18 mouse cellular contexts compared by ENCODE assay signal in genomic region chr16:57552709-57553108, GRCm38 (mm10). TPM values are rescaled to one million over a fixed set of nuclear protein-coding genes. Genes with fewer than 3 reads are reported as not detected.
DNase-seq lines count a peak whose midpoint lies in the region; ATAC-seq and TF ChIP-seq lines count a peak whose summit lies in the region.
"Had no signal": no experiment of that assay in that cellular context is flagged by ENCODE, and none has a peak within 500 bp of the region (broad histone marks: within the 10 kb centered on the region; RNA-seq: fewer than 3 reads in every experiment).

No protein-coding gene starts in this region.

- H3K9ac ChIP-seq in heart, embryonic 16.5 days (ENCODE audit: low read length) = no peak overlapping the region
- no peak overlapping the region for H3K9ac ChIP-seq in limb, embryonic 14.5 days (ENCODE audit: low read depth, low read length, severe bottlenecking)
- H3K9ac ChIP-seq in stomach, postnatal 0 days (ENCODE audit: low read length) = no peak overlapping the region
- H3K9ac ChIP-seq in midbrain, embryonic 14.5 days (replicated peaks; ENCODE audit: low read length) = no peak overlapping the region
- H3K9ac ChIP-seq: embryonic facial prominence, embryonic 13.5 days; liver, embryonic 12.5 days; midbrain, embryonic 15.5 days had no signal

- H3K36me3 ChIP-seq in heart, embryonic 16.5 days (ENCODE audit: control insufficient read depth, insufficient read depth) = peaks cover 4% of the 10 kb centered on the region; the same call in 1 of the 2 replicates
- H3K36me3 ChIP-seq in limb, embryonic 14.5 days (ENCODE audit: control insufficient read depth, insufficient read depth, low read length) = peaks cover 8% of the 10 kb centered on the region; the same call in 1 of the 2 replicates
- no peaks in the 10 kb centered on the region for H3K36me3 ChIP-seq in stomach, postnatal 0 days (ENCODE audit: control insufficient read depth, insufficient read depth, low read length)
- H3K36me3 ChIP-seq in midbrain, embryonic 14.5 days (ENCODE audit: control insufficient read depth, insufficient read depth, low read length) = no peaks in the 10 kb centered on the region
- H3K36me3 ChIP-seq: embryonic facial prominence, embryonic 13.5 days; forebrain, embryonic 10.5 days; liver, embryonic 12.5 days; midbrain, embryonic 15.5 days had no signal

- H3K27ac ChIP-seq in heart, embryonic 16.5 days (ENCODE audit: low read length) = no peak overlapping the region
- no peak overlapping the region for H3K27ac ChIP-seq in limb, embryonic 14.5 days (replicated peaks; ENCODE audit: low read depth, low read length)
- H3K27ac ChIP-seq in stomach, postnatal 0 days (replicated peaks) = no peak overlapping the region
- H3K27ac ChIP-seq in midbrain, embryonic 14.5 days (replicated peaks; ENCODE audit: low read depth, low read length) = no peak overlapping the region
- H3K27ac ChIP-seq: embryonic facial prominence, embryonic 13.5 days; forebrain, embryonic 10.5 days; liver, embryonic 12.5 days; macrophage; midbrain, embryonic 15.5 days had no signal

- peaks cover 26% of the 10 kb centered on the region for H3K4me1 ChIP-seq in heart, embryonic 16.5 days (ENCODE audit: control insufficient read depth, insufficient read depth, low read length)
- peaks cover 25% of the 10 kb centered on the region for H3K4me1 ChIP-seq in limb, embryonic 14.5 days (ENCODE audit: control insufficient read depth, insufficient read depth, low read length)
- H3K4me1 ChIP-seq in stomach, postnatal 0 days (replicated peaks; ENCODE audit: control insufficient read depth, insufficient read depth) = peaks cover 5% of the 10 kb centered on the region
- H3K4me1 ChIP-seq in midbrain, embryonic 14.5 days (ENCODE audit: control insufficient read depth, insufficient read depth, low read length) = 0 out of 2 replicates have a peak, but pooled peaks cover 2% of the 10 kb centered on the region

- H3K4me2 ChIP-seq in heart, embryonic 16.5 days (ENCODE audit: low read depth, low read length) = peak overlapping the region; percentile 62
- H3K4me2 ChIP-seq in limb, embryonic 14.5 days (replicated peaks; ENCODE audit: low read depth, low read length, severe bottlenecking) = 0 out of 2 replicates have a peak overlapping the region, but pooled peaks have one; percentile 20
- peak overlapping the region; percentile 52 for H3K4me2 ChIP-seq in stomach, postnatal 0 days (replicated peaks; ENCODE audit: low read depth)
- H3K4me2 ChIP-seq in midbrain, embryonic 14.5 days (ENCODE audit: low read length) = no peak overlapping the region
- H3K4me2 ChIP-seq: liver, embryonic 12.5 days; midbrain, embryonic 15.5 days had no signal

- no peak for TF ChIP-seq CTCF in stomach, postnatal 0 days (IDR thresholded peaks at IDR 0.05; ENCODE audit: low read depth)

- no peaks in the 10 kb centered on the region for H3K27me3 ChIP-seq in heart, embryonic 16.5 days (ENCODE audit: control insufficient read depth, insufficient read depth, low read length)
- no peaks in the 10 kb centered on the region for H3K27me3 ChIP-seq in limb, embryonic 14.5 days (ENCODE audit: control insufficient read depth, insufficient read depth, low read length)
- H3K27me3 ChIP-seq in stomach, postnatal 0 days (ENCODE audit: control insufficient read depth, insufficient read depth, low read length) = no peaks in the 10 kb centered on the region
- 0 out of 2 replicates have a peak, but pooled peaks cover 10% of the 10 kb centered on the region for H3K27me3 ChIP-seq in midbrain, embryonic 14.5 days (ENCODE audit: control insufficient read depth, insufficient read depth, low read length)
- H3K27me3 ChIP-seq: embryonic facial prominence, embryonic 13.5 days had no signal

- no peaks in the 10 kb centered on the region for H3K9me3 ChIP-seq in heart, embryonic 16.5 days (replicated peaks; ENCODE audit: control insufficient read depth, low read length)
- no peaks in the 10 kb centered on the region for H3K9me3 ChIP-seq in limb, embryonic 14.5 days (ENCODE audit: control insufficient read depth, low read length)
- no peaks in the 10 kb centered on the region for H3K9me3 ChIP-seq in stomach, postnatal 0 days (ENCODE audit: control insufficient read depth, low read length)
- no peaks in the 10 kb centered on the region for H3K9me3 ChIP-seq in midbrain, embryonic 14.5 days (ENCODE audit: control insufficient read depth, low read length)
- H3K9me3 ChIP-seq: embryonic facial prominence, embryonic 13.5 days; forebrain, embryonic 10.5 days; liver, embryonic 12.5 days; midbrain, embryonic 15.5 days had no signal

- no peak for TF ChIP-seq POLR2A in limb, embryonic 14.5 days (IDR thresholded peaks at IDR 0.05; ENCODE audit: borderline replicate concordance, extremely low read depth, insufficient read depth, insufficient read length)

- no peak for ATAC-seq in heart, embryonic 16.5 days (replicated peaks; ENCODE audit: extremely low read depth, insufficient read depth, low FRiP score)
- ATAC-seq in limb, embryonic 14.5 days (ENCODE audit: low FRiP score, low read depth) = no peak
- ATAC-seq in stomach, postnatal 0 days (ENCODE audit: low FRiP score, low TSS enrichment) = no peak
- no peak for ATAC-seq in midbrain, embryonic 14.5 days (ENCODE audit: low FRiP score, low TSS enrichment)
- ATAC-seq: CD4-positive, CD25-positive, alpha-beta regulatory T cell, adult 4 months; liver, embryonic 12.5 days; midbrain, embryonic 15.5 days had no signal

- H3K4me3 ChIP-seq in heart, embryonic 16.5 days (ENCODE audit: low read length) = no peak overlapping the region
- no peak overlapping the region for H3K4me3 ChIP-seq in limb, embryonic 14.5 days (replicated peaks; ENCODE audit: low read length)
- peak overlapping the region; percentile 27; the same call in 1 of the 2 replicates for H3K4me3 ChIP-seq in stomach, postnatal 0 days (ENCODE audit: low read depth, low read length)
- H3K4me3 ChIP-seq in midbrain, embryonic 14.5 days (replicated peaks; ENCODE audit: low read depth, low read length) = no peak overlapping the region
- H3K4me3 ChIP-seq: embryonic facial prominence, embryonic 13.5 days; forebrain, embryonic 10.5 days; liver, embryonic 12.5 days; midbrain, embryonic 15.5 days had no signal

- no peak for DNase-seq in heart, postnatal 4 days
- peak; percentile 82 for DNase-seq in retina, postnatal 1 day
- no peak for DNase-seq in retina, embryonic 14.5 days (ENCODE audit: low spot score)
- no peak for DNase-seq in limb, embryonic 14.5 days (ENCODE audit: low spot score)
- DNase-seq in stomach, postnatal 0 days (ENCODE audit: low spot score) = no peak
- no peak for DNase-seq in frontal cortex, postnatal 14 days (ENCODE audit: low spot score in 2 of 2)
- no peak for DNase-seq in midbrain, embryonic 14.5 days
- DNase-seq: adrenal gland, postnatal 10 days; cerebellum, adult 2 months; layer of hippocampus, adult 9-11 months; thymus, postnatal 14 days had no signal

- WGBS in heart, embryonic 16.5 days = 70% methylated on average over 5 of the region's 5 CpGs
- 74% methylated on average over 5 of the region's 5 CpGs for WGBS in limb, embryonic 14.5 days
- 81% methylated on average over 5 of the region's 5 CpGs for WGBS in stomach, postnatal 0 days
- 88% methylated on average over 5 of the region's 5 CpGs for WGBS in midbrain, embryonic 14.5 days

- TF ChIP-seq EP300 in stomach, postnatal 0 days (optimal IDR thresholded peaks at IDR 0.05) = no peak

RNA-seq across cellular contexts. Expression of gene Cmss1, which starts 54.0 kb away (rescaled TPM):
- polyA plus RNA-seq in heart, embryonic 16.5 days (2015; fragmentation: Nextera tagmentation; extraction: Ambion mirVana) = 38.6 and 39.5 TPM in 2 replicates
- 10 to 100 TPM; 33.9 to 39.6 TPM for total RNA-seq in heart, postnatal 4 days (2021)
- polyA plus RNA-seq in limb, embryonic 14.5 days (2012; rRNA removed) = 9.9 and 10.9 TPM in 2 replicates
- polyA plus RNA-seq in limb, embryonic 14.5 days (2014; fragmentation: Nextera tagmentation; extraction: Ambion mirVana) = 45.3 and 46.5 TPM in 2 replicates
- polyA plus RNA-seq in stomach, postnatal 0 days (2015; fragmentation: Nextera tagmentation; extraction: Ambion mirVana) = 24.5 and 26.5 TPM in 2 replicates
- polyA plus RNA-seq in midbrain, embryonic 14.5 days (2014; fragmentation: Nextera tagmentation; extraction: Ambion mirVana) = 36.1 and 38.2 TPM in 2 replicates
